7 mouse cellular contexts compared by ENCODE assay signal in genomic region chr5:34183976-34184375, GRCm38 (mm10). TPM values are rescaled to one million over a fixed set of nuclear protein-coding genes. Genes with fewer than 3 reads are reported as not detected.
DNase-seq lines count a peak whose midpoint lies in the region; ATAC-seq lines count a peak whose summit lies in the region.

No protein-coding gene starts in this region.

- peak; percentile 73 for DNase-seq in heart, embryonic 10.5 days (ENCODE audit: low spot score)
- no peak for DNase-seq in heart, postnatal 36 days
- no peak for DNase-seq in limb, embryonic 10.5 days (ENCODE audit: low spot score)
- peak; percentile 2 for DNase-seq in urinary bladder, postnatal 14 days (ENCODE audit: low spot score)
- DNase-seq in urinary bladder, postnatal 25 days (ENCODE audit: low spot score) = no peak

- peak overlapping the region; percentile 21; the same call in 1 of the 2 replicates for H3K9ac ChIP-seq in limb, embryonic 13.5 days
- no peak overlapping the region; the same call in 1 of the 2 replicates for H3K9ac ChIP-seq in forebrain, embryonic 13.5 days

- H3K36me3 ChIP-seq in heart, embryonic 10.5 days = peaks cover 28% of the 10 kb centered on the region
- peaks cover 50% of the 10 kb centered on the region for H3K36me3 ChIP-seq in limb, embryonic 13.5 days
- H3K36me3 ChIP-seq in limb, embryonic 10.5 days = peaks cover 40% of the 10 kb centered on the region
- peaks cover 18% of the 10 kb centered on the region; the same call in 1 of the 2 replicates for H3K36me3 ChIP-seq in forebrain, embryonic 13.5 days (ENCODE audit: poor library complexity, severe bottlenecking)

- no peak overlapping the region for H3K4me3 ChIP-seq in heart, embryonic 10.5 days
- no peak overlapping the region for H3K4me3 ChIP-seq in limb, embryonic 13.5 days
- H3K4me3 ChIP-seq in limb, embryonic 10.5 days = no peak overlapping the region
- H3K4me3 ChIP-seq in forebrain, embryonic 13.5 days = no peak overlapping the region

- no peak for ATAC-seq in limb, embryonic 13.5 days (ENCODE audit: low FRiP score, low read depth)
- no peak for ATAC-seq in forebrain, embryonic 13.5 days

- 90% methylated on average over 3 of the region's 3 CpGs for WGBS in heart, embryonic 10.5 days
- 88% methylated on average over 3 of the region's 3 CpGs for WGBS in limb, embryonic 13.5 days
- WGBS in limb, embryonic 10.5 days = 93% methylated on average over 3 of the region's 3 CpGs
- WGBS in forebrain, embryonic 13.5 days = 92% methylated on average over 3 of the region's 3 CpGs

- peaks cover 55% of the 10 kb centered on the region for H3K4me1 ChIP-seq in heart, embryonic 10.5 days
- H3K4me1 ChIP-seq in limb, embryonic 13.5 days = peaks cover 49% of the 10 kb centered on the region
- peaks cover 40% of the 10 kb centered on the region for H3K4me1 ChIP-seq in limb, embryonic 10.5 days
- H3K4me1 ChIP-seq in forebrain, embryonic 13.5 days = peaks cover 48% of the 10 kb centered on the region

- H3K4me2 ChIP-seq in limb, embryonic 13.5 days (replicated peaks) = no peak overlapping the region
- no peak overlapping the region for H3K4me2 ChIP-seq in forebrain, embryonic 13.5 days

- H3K27me3 ChIP-seq in heart, embryonic 10.5 days (ENCODE audit: insufficient read depth, poor library complexity, severe bottlenecking) = no peaks in the 10 kb centered on the region; the same call in 1 of the 2 replicates
- H3K27me3 ChIP-seq in limb, embryonic 13.5 days = no peaks in the 10 kb centered on the region
- peaks cover 10% of the 10 kb centered on the region for H3K27me3 ChIP-seq in limb, embryonic 10.5 days (ENCODE audit: low read depth, poor library complexity, severe bottlenecking)
- no peaks in the 10 kb centered on the region for H3K27me3 ChIP-seq in forebrain, embryonic 13.5 days

- H3K27ac ChIP-seq in heart, embryonic 10.5 days = no peak overlapping the region
- H3K27ac ChIP-seq in limb, embryonic 13.5 days = no peak overlapping the region
- no peak overlapping the region for H3K27ac ChIP-seq in limb, embryonic 10.5 days
- H3K27ac ChIP-seq in forebrain, embryonic 13.5 days = no peak overlapping the region

- intact Hi-C loops in heart, postnatal 36 days (cut with DNase I) = loop anchor here (2.0 to 10.0 kb wide), 5 partner anchors 13 to 529 kb away; partner anchors contain the start of genes Add1, Nelfa, Slbp and Tacc3

- H3K9me3 ChIP-seq in heart, embryonic 10.5 days = no peaks in the 10 kb centered on the region
- no peaks in the 10 kb centered on the region for H3K9me3 ChIP-seq in limb, embryonic 13.5 days
- H3K9me3 ChIP-seq in limb, embryonic 10.5 days (replicated peaks) = no peaks in the 10 kb centered on the region
- no peaks in the 10 kb centered on the region for H3K9me3 ChIP-seq in forebrain, embryonic 13.5 days (replicated peaks)

RNA-seq across cellular contexts. Expression of gene Mxd4, which starts 3.5 kb away (rescaled TPM):
- 21.6 and 22.5 TPM in 2 replicates for polyA plus RNA-seq in heart, embryonic 10.5 days (2016; fragmentation: Nextera tagmentation; extraction: Ambion mirVana)
- 10 to 100 TPM; 73.8 to 84.6 TPM for total RNA-seq in heart, postnatal 36 days (2021)
- 36.4 and 39.6 TPM in 2 replicates for polyA plus RNA-seq in limb, embryonic 13.5 days (2015; fragmentation: Nextera tagmentation; extraction: Ambion mirVana)
- polyA plus RNA-seq in limb, embryonic 10.5 days (2016; fragmentation: Nextera tagmentation; extraction: Ambion mirVana) = 13.2 and 25.3 TPM in 2 replicates
- polyA plus RNA-seq in forebrain, embryonic 13.5 days (2015; fragmentation: Nextera tagmentation; extraction: Ambion mirVana) = 28.2 and 31.1 TPM in 2 replicates

RNA-seq across cellular contexts. Expression of gene Haus3, which starts 14.6 kb away (rescaled TPM):
- 32.8 and 43.0 TPM in 2 replicates for polyA plus RNA-seq in heart, embryonic 10.5 days (2016; fragmentation: Nextera tagmentation; extraction: Ambion mirVana)
- 1 to 10 TPM; 3.4 to 4.1 TPM for total RNA-seq in heart, postnatal 36 days (2021)
- 36.8 and 39.1 TPM in 2 replicates for polyA plus RNA-seq in limb, embryonic 13.5 days (2015; fragmentation: Nextera tagmentation; extraction: Ambion mirVana)
- 56.7 and 58.0 TPM in 2 replicates for polyA plus RNA-seq in limb, embryonic 10.5 days (2016; fragmentation: Nextera tagmentation; extraction: Ambion mirVana)
- 32.0 and 32.7 TPM in 2 replicates for polyA plus RNA-seq in forebrain, embryonic 13.5 days (2015; fragmentation: Nextera tagmentation; extraction: Ambion mirVana)

RNA-seq across cellular contexts. Expression of gene Poln, which starts 14.7 kb away (rescaled TPM):
- 0.23 and 0.64 TPM in 2 replicates for polyA plus RNA-seq in heart, embryonic 10.5 days (2016; fragmentation: Nextera tagmentation; extraction: Ambion mirVana)
- 1 to 10 TPM; 2.6 to 3.5 TPM for total RNA-seq in heart, postnatal 36 days (2021)
- 0.52 and 0.84 TPM in 2 replicates for polyA plus RNA-seq in limb, embryonic 13.5 days (2015; fragmentation: Nextera tagmentation; extraction: Ambion mirVana)
- 0.59 and 0.63 TPM in 2 replicates for polyA plus RNA-seq in limb, embryonic 10.5 days (2016; fragmentation: Nextera tagmentation; extraction: Ambion mirVana)
- 0.49 and 0.88 TPM in 2 replicates for polyA plus RNA-seq in forebrain, embryonic 13.5 days (2015; fragmentation: Nextera tagmentation; extraction: Ambion mirVana)

Comparison
In these comparisons a context has a peak if more than half of its experiments do, and no peak if none do; other contexts are left out.
1. DNase-seq: peak in heart, embryonic 10.5 days (single experiment) and urinary bladder, postnatal 14 days (single experiment); none in heart, postnatal 36 days (0 of 2), limb, embryonic 10.5 days (single experiment) and urinary bladder, postnatal 25 days (single experiment).